Mouse (Mus musculus): Measurements from ENCODE around the gene Rab11fip4.

DNA sequence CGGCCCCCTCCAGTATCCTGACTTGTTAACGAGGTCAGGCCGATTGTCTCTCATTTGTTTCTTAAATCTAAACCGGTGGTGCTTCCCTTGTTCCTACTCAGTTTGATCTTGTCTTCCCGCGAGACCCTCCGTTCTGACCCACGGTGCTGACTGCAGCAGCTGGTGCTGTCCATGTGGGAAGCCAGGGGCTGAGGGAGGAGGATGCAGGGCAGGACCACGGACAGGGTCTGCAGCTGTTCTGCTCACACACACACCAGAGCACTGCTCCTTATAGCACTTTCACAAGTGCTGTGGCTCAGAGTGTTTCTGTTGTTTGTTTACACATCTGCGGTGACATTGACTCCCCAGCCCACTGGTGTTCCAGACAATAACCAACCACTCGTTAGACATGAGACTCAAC is 2.5 kb downstream of the Rab11fip4 start:
- TF ChIP-seq POLR2A (IDR thresholded peaks at IDR 0.05; ENCODE audit: low read depth, low read length): no peak
- TF ChIP-seq PAX5 (IDR thresholded peaks at IDR 0.05; ENCODE audit: low read length): no peak
- TF ChIP-seq CTCF (conservative IDR thresholded peaks at IDR 0.05 in 1 of 2, IDR thresholded peaks at IDR 0.05 in 1 of 2; ENCODE audit: low read depth in 2 of 2, low read length in 2 of 2): no peak
- no peak for TF ChIP-seq ZNF384 (IDR thresholded peaks at IDR 0.05; ENCODE audit: low read depth, low read length)
- peak; percentile 98 for TF ChIP-seq SIN3A (IDR thresholded peaks at IDR 0.05; ENCODE audit: low read length)
- TF ChIP-seq HCFC1 (IDR thresholded peaks at IDR 0.05; ENCODE audit: low read depth, low read length): no peak
- TF ChIP-seq CHD2 (IDR thresholded peaks at IDR 0.05; ENCODE audit: low read length): no peak
- no peak for TF ChIP-seq ELF1 (IDR thresholded peaks at IDR 0.05; ENCODE audit: low read depth, low read length)
- no peak for TF ChIP-seq ETS1 (conservative IDR thresholded peaks at IDR 0.05; ENCODE audit: low read depth, low read length)
- no peak for TF ChIP-seq USF1 (IDR thresholded peaks at IDR 0.05; ENCODE audit: low read depth, low read length)
- TF ChIP-seq GABPA (IDR thresholded peaks at IDR 0.05; ENCODE audit: insufficient replicate concordance, low read depth, low read length): no peak
- no peak for TF ChIP-seq EP300 (IDR thresholded peaks at IDR 0.05; ENCODE audit: low read length)
- TF ChIP-seq E2F4 (IDR thresholded peaks at IDR 0.05; ENCODE audit: insufficient replicate concordance, low read depth, low read length): no peak
- TF ChIP-seq MAFK (IDR thresholded peaks at IDR 0.05; ENCODE audit: insufficient replicate concordance, low read length): no peak

Measured in CH12.LX (cell line).